8 mouse cellular contexts compared by ENCODE assay signal in the genomic region with DNA sequence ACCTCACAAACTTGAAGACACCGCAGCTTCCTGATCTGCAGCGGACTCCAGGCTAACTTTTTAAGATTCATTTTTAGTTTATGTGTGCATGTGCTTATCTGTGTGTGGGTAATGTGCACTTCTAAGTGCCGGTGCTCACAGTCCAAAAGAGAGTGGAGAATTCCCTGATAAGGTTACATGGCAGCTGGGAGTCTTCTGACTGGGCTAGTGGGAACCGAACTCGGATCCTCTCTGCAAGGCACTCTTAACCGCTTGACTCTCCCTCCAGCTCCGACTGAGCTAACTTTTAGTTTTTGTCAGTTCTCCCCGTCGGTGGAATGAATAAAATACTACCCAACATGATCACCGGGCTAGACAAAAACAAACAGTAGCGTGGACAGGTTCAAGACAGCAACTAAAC. TPM values are rescaled to one million over a fixed set of nuclear protein-coding genes. Genes with fewer than 3 reads are reported as not detected.
DNase-seq lines count a peak whose midpoint lies in the region; ATAC-seq lines count a peak whose summit lies in the region.

No protein-coding gene starts in this region.

- peak overlapping the region; percentile 98 for H3K4me3 ChIP-seq in embryonic facial prominence, embryonic 14.5 days (ENCODE audit: low read depth, low read length)
- peak overlapping the region; percentile 93 for H3K4me3 ChIP-seq in hindbrain, embryonic 15.5 days

- peak; percentile 22 for DNase-seq in spleen, adult 12 weeks (ENCODE audit: low spot score)
- no peak for DNase-seq in spleen, postnatal 36 days (ENCODE audit: low spot score in 2 of 2)
- no peak for DNase-seq in embryonic facial prominence, embryonic 14.5 days (ENCODE audit: low spot score)
- no peak for DNase-seq in retina, embryonic 14.5 days (ENCODE audit: low spot score)
- DNase-seq in urinary bladder, adult 2 months (ENCODE audit: low spot score): no peak
- DNase-seq in thymus, postnatal 0 days (ENCODE audit: low spot score): no peak

- H3K4me2 ChIP-seq in embryonic facial prominence, embryonic 14.5 days (ENCODE audit: low read depth, low read length): peak overlapping the region; percentile 90
- H3K4me2 ChIP-seq in hindbrain, embryonic 15.5 days: peak overlapping the region; percentile 71

- H3K4me1 ChIP-seq in embryonic facial prominence, embryonic 14.5 days (ENCODE audit: control insufficient read depth, insufficient read depth, low read length): peaks cover 15% of the 10 kb centered on the region; the same call in 1 of the 2 replicates
- H3K4me1 ChIP-seq in hindbrain, embryonic 15.5 days (replicated peaks): peaks cover 32% of the 10 kb centered on the region

- no peaks in the 10 kb centered on the region for H3K9me3 ChIP-seq in embryonic facial prominence, embryonic 14.5 days (ENCODE audit: control insufficient read depth, low read length)
- H3K9me3 ChIP-seq in hindbrain, embryonic 15.5 days: no peaks in the 10 kb centered on the region

- peak overlapping the region; percentile 96 for H3K9ac ChIP-seq in embryonic facial prominence, embryonic 14.5 days (ENCODE audit: low read depth, low read length)
- H3K9ac ChIP-seq in hindbrain, embryonic 15.5 days: peak overlapping the region; percentile 98

- ATAC-seq in embryonic facial prominence, embryonic 14.5 days (ENCODE audit: low read depth): no peak
- no peak for ATAC-seq in hindbrain, embryonic 15.5 days (ENCODE audit: low FRiP score, low read depth)
- ATAC-seq in megakaryocyte-erythroid progenitor cell, adult 5-6 weeks (replicated peaks; ENCODE audit: low FRiP score, low TSS enrichment, poor library complexity, severe bottlenecking): peak; percentile 38

- 7% methylated on average over 11 of the region's 11 CpGs for WGBS in embryonic facial prominence, embryonic 14.5 days
- WGBS in hindbrain, embryonic 15.5 days: 11% methylated on average over 11 of the region's 11 CpGs

- H3K36me3 ChIP-seq in embryonic facial prominence, embryonic 14.5 days (ENCODE audit: control insufficient read depth, insufficient read depth, low read length): peaks cover 46% of the 10 kb centered on the region
- H3K36me3 ChIP-seq in hindbrain, embryonic 15.5 days: peaks cover 26% of the 10 kb centered on the region

- no peaks in the 10 kb centered on the region for H3K27me3 ChIP-seq in embryonic facial prominence, embryonic 14.5 days (replicated peaks; ENCODE audit: control insufficient read depth, insufficient read depth, low read length)
- no peaks in the 10 kb centered on the region for H3K27me3 ChIP-seq in hindbrain, embryonic 15.5 days

- H3K27ac ChIP-seq in embryonic facial prominence, embryonic 14.5 days (replicated peaks; ENCODE audit: low read depth, low read length): peak overlapping the region; percentile 92
- H3K27ac ChIP-seq in hindbrain, embryonic 15.5 days (replicated peaks): peak overlapping the region; percentile 87

RNA-seq across cellular contexts. Expression of a gene that starts 0.8 kb away (rescaled TPM):
- 733 and 744 TPM in 2 replicates for polyA plus RNA-seq in embryonic facial prominence, embryonic 14.5 days (2014; fragmentation: Nextera tagmentation; extraction: Ambion mirVana)
- polyA plus RNA-seq in hindbrain, embryonic 15.5 days (2015; fragmentation: Nextera tagmentation; extraction: Ambion mirVana): 434 and 455 TPM in 2 replicates
- total RNA-seq in megakaryocyte-erythroid progenitor cell, adult 5-6 weeks (2014; fragmentation: Nextera tagmentation): 1,764 and 1,902 TPM in 2 replicates
- 3,394 and 4,141 TPM in 2 replicates for total RNA-seq in megakaryocyte-erythroid progenitor cell, adult 5-6 weeks (2017)
- polyA plus RNA-seq in urinary bladder, adult 2 months (2012; rRNA removed): 954 and 1,046 TPM in 2 replicates
- 640 and 651 TPM in 2 replicates for polyA plus RNA-seq in thymus, postnatal 0 days (2015; fragmentation: Nextera tagmentation; extraction: Ambion mirVana)

RNA-seq across cellular contexts. Expression of a gene that starts 0.8 kb away (rescaled TPM):
- 122 and 131 TPM in 2 replicates for polyA plus RNA-seq in embryonic facial prominence, embryonic 14.5 days (2014; fragmentation: Nextera tagmentation; extraction: Ambion mirVana)
- polyA plus RNA-seq in hindbrain, embryonic 15.5 days (2015; fragmentation: Nextera tagmentation; extraction: Ambion mirVana): 138 and 142 TPM in 2 replicates
- 147 and 151 TPM in 2 replicates for total RNA-seq in megakaryocyte-erythroid progenitor cell, adult 5-6 weeks (2014; fragmentation: Nextera tagmentation)
- total RNA-seq in megakaryocyte-erythroid progenitor cell, adult 5-6 weeks (2017): 242 and 260 TPM in 2 replicates
- polyA plus RNA-seq in urinary bladder, adult 2 months (2012; rRNA removed): 79.8 and 88.5 TPM in 2 replicates
- 102 and 108 TPM in 2 replicates for polyA plus RNA-seq in thymus, postnatal 0 days (2015; fragmentation: Nextera tagmentation; extraction: Ambion mirVana)

RNA-seq across cellular contexts. Expression of a gene that starts 38.5 kb away (rescaled TPM):
- 0.41 and 0.64 TPM in 2 replicates for polyA plus RNA-seq in embryonic facial prominence, embryonic 14.5 days (2014; fragmentation: Nextera tagmentation; extraction: Ambion mirVana)
- 0.44 and 0.73 TPM in 2 replicates for polyA plus RNA-seq in hindbrain, embryonic 15.5 days (2015; fragmentation: Nextera tagmentation; extraction: Ambion mirVana)
- total RNA-seq in megakaryocyte-erythroid progenitor cell, adult 5-6 weeks (2014; fragmentation: Nextera tagmentation): not detected in 2 replicates
- total RNA-seq in megakaryocyte-erythroid progenitor cell, adult 5-6 weeks (2017): not detected in 2 replicates
- polyA plus RNA-seq in urinary bladder, adult 2 months (2012; rRNA removed): 2.8 and 2.9 TPM in 2 replicates
- 0.31 and 0.44 TPM in 2 replicates for polyA plus RNA-seq in thymus, postnatal 0 days (2015; fragmentation: Nextera tagmentation; extraction: Ambion mirVana)
